Mouse (Mus musculus) adipocyte (in vitro differentiated cells): Measurements from ENCODE around the gene Zc3hav1l.
A peak's percentile ranks its signal among the peaks of the same experiment; 100 is the strongest.

ENCODE experiments used
- DNase-seq: peaks from one replicate; pipeline ENCODE4 v3.0.0-alpha.2; 2016; ENCODE audit warnings: low spot score

Zc3hav1l gene

GRCm38 (mm10) chr6:38263393-38264159 lies 35.5 kb downstream of the Zc3hav1l start:
- no peak for DNase-seq

GRCm38 (mm10) chr6:38261877-38262276 lies 37.2 kb downstream of the Zc3hav1l start:
- no peak for DNase-seq

GRCm38 (mm10) chr6:38257506-38257905 lies 41.6 kb downstream of the Zc3hav1l start:
- DNase-seq: no peak

- no peak for DNase-seq
Measured at GRCm38 (mm10) chr6:38256793-38257192, 42.3 kb downstream of the Zc3hav1l start.

- DNase-seq: no peak
Measured at GRCm38 (mm10) chr6:38255794-38256193, 43.3 kb downstream of the Zc3hav1l start.

- DNase-seq: peak; percentile 68
Measured at GRCm38 (mm10) chr6:38253736-38254641, 45.1 kb downstream of the Zc3hav1l start, which contains the start of gene D630045J12Rik. D630045J12Rik (minus strand) TSS chr6:38254009.

GRCm38 (mm10) chr6:38252766-38253735 lies 46.0 kb downstream of the Zc3hav1l start:
- DNase-seq: no peak

GRCm38 (mm10) chr6:38252139-38252538 lies 46.9 kb downstream of the Zc3hav1l start:
- DNase-seq: no peak

GRCm38 (mm10) chr6:38251464-38251863 lies 47.6 kb downstream of the Zc3hav1l start:
- DNase-seq: no peak

- DNase-seq: no peak
Measured at GRCm38 (mm10) chr6:38247362-38247761, 51.7 kb downstream of the Zc3hav1l start.

- no peak for DNase-seq
Measured at GRCm38 (mm10) chr6:38244806-38245205, 54.3 kb downstream of the Zc3hav1l start.

GRCm38 (mm10) chr6:38244167-38244566 lies 54.9 kb downstream of the Zc3hav1l start:
- no peak for DNase-seq

- DNase-seq: peak; percentile 28
Measured at GRCm38 (mm10) chr6:38242833-38243232, 56.2 kb downstream of the Zc3hav1l start.

- no peak for DNase-seq
Measured at GRCm38 (mm10) chr6:38242295-38242830, 56.7 kb downstream of the Zc3hav1l start.

GRCm38 (mm10) chr6:38241508-38241907 lies 57.6 kb downstream of the Zc3hav1l start:
- DNase-seq: no peak

GRCm38 (mm10) chr6:38240618-38241017 lies 58.4 kb downstream of the Zc3hav1l start:
- no peak for DNase-seq

- no peak for DNase-seq
Measured at GRCm38 (mm10) chr6:38238382-38238781, 60.7 kb downstream of the Zc3hav1l start.
